Mouse (Mus musculus): ENCODE data around the gene Dlg3. TPM values are rescaled to one million over a fixed set of nuclear protein-coding genes. Genes with fewer than 3 reads are reported as not detected.

Dlg3 gene
- total and polyA plus RNA-seq, 3 experiments = 2.4 to 2.8 TPM; not detected in 1

GRCm38 (mm10) chrX:100776985-100777654, 9.6 kb downstream of the Dlg3 start:
- H3K4me3 ChIP-seq (ENCODE audit: control insufficient read depth in 1 of 2, insufficient read depth in 1 of 2, low read depth in 2 of 2, low read length in 2 of 2) = no peak overlapping the region
- TF ChIP-seq USF2 (IDR thresholded peaks at IDR 0.05; ENCODE audit: borderline replicate concordance in 1 of 2, insufficient read depth in 1 of 2, low read depth in 1 of 2, low read length in 2 of 2) (no peak), MYB (IDR thresholded peaks at IDR 0.05; ENCODE audit: low read depth, low read length) (no peak), JUND (IDR thresholded peaks at IDR 0.05; ENCODE audit: low read depth, low read length) (no peak), NELFE (IDR thresholded peaks at IDR 0.05; ENCODE audit: low read depth, low read length) (no peak), USF1 (IDR thresholded peaks at IDR 0.05; ENCODE audit: low read depth, low read length) (no peak), GABPA (IDR thresholded peaks at IDR 0.05; ENCODE audit: low read depth, low read length) (no peak), MEF2A (IDR thresholded peaks at IDR 0.05; ENCODE audit: extremely low read depth, insufficient replicate concordance, low read depth, low read length, poor library complexity, severe bottlenecking) (no peak), E2F4 (IDR thresholded peaks at IDR 0.05; ENCODE audit: borderline replicate concordance, low read depth, low read length) (no peak), ZMIZ1 (IDR thresholded peaks at IDR 0.05; ENCODE audit: low read depth, low read length) (no peak), EP300 (IDR thresholded peaks at IDR 0.05; ENCODE audit: low read depth in 1 of 2, low read length in 2 of 2) (no peak), GATA1 (IDR thresholded peaks at IDR 0.05; ENCODE audit: low read depth, low read length) (no peak), SMC3 (IDR thresholded peaks at IDR 0.05; ENCODE audit: low read depth, low read length) (no peak), RCOR1 (IDR thresholded peaks at IDR 0.05; ENCODE audit: low read depth, low read length) (no peak), CHD2 (IDR thresholded peaks at IDR 0.05; ENCODE audit: low read length) (no peak), NRF1 (IDR thresholded peaks at IDR 0.05; ENCODE audit: insufficient read depth, low read depth, low read length, poor library complexity, severe bottlenecking) (no peak), UBTF (IDR thresholded peaks at IDR 0.05; ENCODE audit: borderline replicate concordance, insufficient read depth, low read depth, low read length) (no peak), ZNF384 (IDR thresholded peaks at IDR 0.05; ENCODE audit: low read depth, low read length) (no peak), HCFC1 (IDR thresholded peaks at IDR 0.05; ENCODE audit: low read depth, low read length) (no peak)
- H3K9me3 ChIP-seq (replicated peaks; ENCODE audit: insufficient read depth, low read length) = no peaks in the 10 kb centered on the region
- no peaks in the 10 kb centered on the region; a peak in 1 of 4 replicates for H3K4me1 ChIP-seq (ENCODE audit: control insufficient read depth in 1 of 2, insufficient read depth in 2 of 2, low read length in 2 of 2)
- no peaks in the 10 kb centered on the region; the same call in 1 of the 2 replicates for H3K79me2 ChIP-seq (ENCODE audit: control insufficient read depth, insufficient read depth, low read length, poor library complexity)
- no peak overlapping the region for H3K27ac ChIP-seq (ENCODE audit: control insufficient read depth, low read depth, low read length)
- DNase-seq (ENCODE audit: low read depth, low spot score) = no peak
- no peaks in the 10 kb centered on the region for H3K36me3 ChIP-seq (ENCODE audit: control insufficient read depth in 1 of 2, insufficient read depth in 2 of 2, low read length in 2 of 2)
- no peak overlapping the region for H3K9ac ChIP-seq (ENCODE audit: control insufficient read depth, low read depth, low read length, poor library complexity, severe bottlenecking)
- no peaks in the 10 kb centered on the region for H3K27me3 ChIP-seq (ENCODE audit: control insufficient read depth in 1 of 2, insufficient read depth in 2 of 2, low read length in 2 of 2)

DNA sequence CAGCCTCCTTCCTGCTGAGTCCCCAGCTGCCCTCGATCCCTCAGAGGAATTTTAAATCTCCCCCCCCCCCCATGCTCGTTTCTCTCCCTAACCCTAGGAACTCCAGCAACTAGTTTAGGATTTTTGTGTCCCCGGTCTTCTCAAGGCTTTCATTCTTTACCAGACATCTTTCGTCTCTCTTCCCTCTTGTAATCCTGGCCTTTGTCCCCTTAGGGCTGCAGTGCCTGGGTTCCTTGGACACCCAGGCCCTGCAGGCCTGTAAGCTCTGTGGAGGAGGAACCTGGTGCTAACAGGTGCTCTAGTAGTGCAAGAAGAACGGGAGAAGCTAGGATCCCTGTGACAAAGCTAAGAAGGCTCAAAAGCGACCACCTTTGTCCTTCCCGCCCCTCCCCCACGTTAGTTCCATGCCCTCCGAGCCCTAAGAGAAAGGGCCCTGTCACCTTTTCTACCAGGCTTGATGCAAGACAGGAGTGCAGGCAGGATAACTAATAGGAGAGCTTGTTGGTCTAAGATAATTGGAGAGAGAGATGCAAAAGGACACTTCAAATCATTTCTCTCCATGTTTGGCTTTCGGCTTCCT, 10.2 kb downstream of the Dlg3 start:
- TF ChIP-seq SIN3A (IDR thresholded peaks at IDR 0.05; ENCODE audit: low read length) (no peak), KAT2A (conservative IDR thresholded peaks at IDR 0.05; ENCODE audit: low read depth, low read length) (no peak), TCF12 (IDR thresholded peaks at IDR 0.05; ENCODE audit: low read depth, low read length) (no peak), MXI1 (IDR thresholded peaks at IDR 0.05; ENCODE audit: low read depth, low read length) (no peak), MAX (IDR thresholded peaks at IDR 0.05; ENCODE audit: low read length) (no peak), RCOR1 (IDR thresholded peaks at IDR 0.05; ENCODE audit: low read depth, low read length) (no peak), JUND (IDR thresholded peaks at IDR 0.05; ENCODE audit: low read depth, low read length) (no peak), TAL1 (IDR thresholded peaks at IDR 0.05; ENCODE audit: low read length) (no peak), CTCF (IDR thresholded peaks at IDR 0.05 in 2 of 3, conservative IDR thresholded peaks at IDR 0.05 in 1 of 3; ENCODE audit: control insufficient read depth in 1 of 3, insufficient read depth in 1 of 3, low read depth in 2 of 3, low read length in 3 of 3, poor library complexity in 1 of 3, severe bottlenecking in 1 of 3) (no peak), POLR2AphosphoS2 (IDR thresholded peaks at IDR 0.05; ENCODE audit: low read length) (no peak), MAFK (IDR thresholded peaks at IDR 0.05; ENCODE audit: borderline replicate concordance, low read depth, low read length) (no peak), UBTF (IDR thresholded peaks at IDR 0.05; ENCODE audit: borderline replicate concordance, insufficient read depth, low read depth, low read length) (no peak), POLR2AphosphoS5 (IDR thresholded peaks at IDR 0.05; ENCODE audit: borderline replicate concordance, low read depth, low read length) (no peak)
- Histone ChIP-seq H3K27ac (ENCODE audit: control insufficient read depth, low read depth, low read length) (no peak overlapping the region), H3K4me1 (ENCODE audit: control insufficient read depth in 1 of 2, insufficient read depth in 2 of 2, low read length in 2 of 2) (no peaks in the 10 kb centered on the region; a peak in 1 of 4 replicates), H3K79me2 (ENCODE audit: control insufficient read depth, insufficient read depth, low read length, poor library complexity) (no peaks in the 10 kb centered on the region; the same call in 1 of the 2 replicates), H3K27me3 (ENCODE audit: control insufficient read depth in 1 of 2, insufficient read depth in 2 of 2, low read length in 2 of 2) (no peaks in the 10 kb centered on the region), H3K36me3 (ENCODE audit: control insufficient read depth in 1 of 2, insufficient read depth in 2 of 2, low read length in 2 of 2) (no peaks in the 10 kb centered on the region), H3K9me3 (replicated peaks; ENCODE audit: insufficient read depth, low read length) (no peaks in the 10 kb centered on the region), H3K9ac (ENCODE audit: control insufficient read depth, low read depth, low read length, poor library complexity, severe bottlenecking) (no peak overlapping the region), H3K4me3 (ENCODE audit: control insufficient read depth in 1 of 2, insufficient read depth in 1 of 2, low read depth in 2 of 2, low read length in 2 of 2) (no peak overlapping the region)
- no peak for DNase-seq (ENCODE audit: low read depth, low spot score)

All from MEL (cell line).